Mouse (Mus musculus): Measurements from ENCODE around the gene Trim33.

Trim33 gene

GRCm38 (mm10) chr3:103279182-103280149 is at the start of gene Trim33:
TSS of gene Trim33 (plus strand) at chr3:103279293.
- DNase-seq (ENCODE audit: low spot score) = peak; percentile 91

GRCm38 (mm10) chr3:103232398-103232797 is 46.7 kb upstream of the Trim33 start:
- no peak for DNase-seq (ENCODE audit: low spot score)

GRCm38 (mm10) chr3:103241524-103241923 is 37.6 kb upstream of the Trim33 start:
- DNase-seq (ENCODE audit: low spot score) = no peak

GRCm38 (mm10) chr3:103242156-103242555 is 36.9 kb upstream of the Trim33 start:
- DNase-seq (ENCODE audit: low spot score) = no peak

- DNase-seq (ENCODE audit: low spot score) = no peak
Measured at GRCm38 (mm10) chr3:103243491-103243890, 35.6 kb upstream of the Trim33 start.

- DNase-seq (ENCODE audit: low spot score) = no peak
Measured at GRCm38 (mm10) chr3:103246627-103247260, 32.3 kb upstream of the Trim33 start.

- no peak for DNase-seq (ENCODE audit: low spot score)
Measured at GRCm38 (mm10) chr3:103256089-103256819, 22.8 kb upstream of the Trim33 start.

GRCm38 (mm10) chr3:103262802-103263417 is 16.2 kb upstream of the Trim33 start:
- no peak for DNase-seq (ENCODE audit: low spot score)

- peak; percentile 18 for DNase-seq (ENCODE audit: low spot score)
Measured at GRCm38 (mm10) chr3:103278561-103279181, 422 bp upstream of the Trim33 start.

GRCm38 (mm10) chr3:103280241-103280761 is 1.2 kb downstream of the Trim33 start:
- DNase-seq (ENCODE audit: low spot score) = peak; percentile 78

GRCm38 (mm10) chr3:103280875-103281274 is 1.8 kb downstream of the Trim33 start:
- no peak for DNase-seq (ENCODE audit: low spot score)

- peak; percentile 35 for DNase-seq (ENCODE audit: low spot score)
Measured at GRCm38 (mm10) chr3:103288761-103289160, 9.7 kb downstream of the Trim33 start.

- DNase-seq (ENCODE audit: low spot score) = no peak
Measured at GRCm38 (mm10) chr3:103291087-103291486, 12.0 kb downstream of the Trim33 start.

GRCm38 (mm10) chr3:103305411-103305982 is 26.4 kb downstream of the Trim33 start:
- DNase-seq (ENCODE audit: low spot score) = no peak

GRCm38 (mm10) chr3:103309252-103309651 is 30.2 kb downstream of the Trim33 start:
- no peak for DNase-seq (ENCODE audit: low spot score)

- no peak for DNase-seq (ENCODE audit: low spot score)
Measured at GRCm38 (mm10) chr3:103309750-103310149, 30.7 kb downstream of the Trim33 start.

- no peak for DNase-seq (ENCODE audit: low spot score)
Measured at GRCm38 (mm10) chr3:103314291-103314690, 35.2 kb downstream of the Trim33 start.

GRCm38 (mm10) chr3:103335371-103335770 is 56.3 kb downstream of the Trim33 start:
- DNase-seq (ENCODE audit: low spot score) = no peak

GRCm38 (mm10) chr3:103346658-103347057 is 67.6 kb downstream of the Trim33 start:
- no peak for DNase-seq (ENCODE audit: low spot score)

- DNase-seq (ENCODE audit: low spot score) = no peak
Measured at GRCm38 (mm10) chr3:103353518-103353917, 74.4 kb downstream of the Trim33 start.

- no peak for DNase-seq (ENCODE audit: low spot score)
Measured at GRCm38 (mm10) chr3:103354041-103354440, 74.9 kb downstream of the Trim33 start.

Data from testis, postnatal 14 days (tissue).